Mouse (Mus musculus) embryo, embryonic 10 days (tissue): ENCODE data around the gene Ank.
"Not testable (repeated sequence)": the region's sequence is repeated elsewhere in the genome, so short reads cannot be mapped to it uniquely, and the experiment has no call there.

Experiments
- DNase-seq: peaks from one replicate; pipeline ENCODE4 v3.0.0-alpha.2; 2015; ENCODE audit warnings: low spot score

Ank gene

DNA sequence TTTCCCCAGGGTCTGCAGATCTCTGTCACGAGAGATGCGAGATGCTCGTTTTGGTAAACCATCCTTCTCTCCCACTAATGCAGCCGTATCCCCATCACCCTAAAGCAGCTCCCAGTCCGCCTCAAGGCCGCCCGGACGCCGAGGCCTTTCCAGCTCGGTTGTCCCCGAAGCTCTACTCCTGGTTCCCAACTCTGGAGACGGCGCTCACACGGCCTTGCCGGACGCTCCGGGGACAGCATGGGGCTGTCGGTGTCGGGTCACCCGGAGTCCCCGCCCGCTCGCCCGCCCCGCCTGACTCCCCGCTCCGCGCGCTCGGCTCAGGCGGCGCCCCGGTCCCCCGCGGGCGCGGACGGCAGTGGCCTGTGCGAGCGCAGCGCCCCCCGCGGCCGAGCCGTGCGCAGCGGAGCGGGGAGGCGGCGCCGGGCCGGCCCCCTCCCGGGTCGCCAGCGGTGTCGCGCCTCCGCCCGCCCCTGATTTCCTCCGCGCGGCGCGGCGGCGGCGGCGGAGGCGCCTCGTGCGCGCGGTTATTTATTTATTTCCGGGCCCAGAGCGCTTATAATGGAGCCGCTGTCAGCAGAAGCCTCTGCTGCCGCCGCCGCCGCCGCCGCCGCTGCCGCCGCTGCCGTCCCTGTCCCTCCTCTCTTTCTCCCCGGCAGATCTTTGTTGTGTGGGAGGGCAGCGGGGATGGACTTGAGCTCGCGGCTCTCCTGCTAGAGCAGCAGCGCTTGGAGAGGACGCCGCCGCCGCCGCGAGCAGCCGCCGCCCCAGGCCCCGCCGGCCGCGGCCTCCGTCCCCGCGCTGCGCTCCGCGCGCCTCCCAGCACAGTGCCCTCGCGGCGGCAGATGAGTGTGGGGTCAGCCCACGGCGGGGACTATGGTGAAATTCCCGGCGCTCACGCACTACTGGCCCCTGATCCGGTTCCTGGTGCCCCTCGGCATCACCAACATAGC lies at the start of gene Ank:
TSS of gene Ank (plus strand) at position 547 of the 950 bp plus-strand sequence.
- peak; percentile 76 for DNase-seq

GRCm38 (mm10) chr15:27418566-27419331 lies 47.7 kb upstream of the Ank start:
- DNase-seq = no peak

DNA sequence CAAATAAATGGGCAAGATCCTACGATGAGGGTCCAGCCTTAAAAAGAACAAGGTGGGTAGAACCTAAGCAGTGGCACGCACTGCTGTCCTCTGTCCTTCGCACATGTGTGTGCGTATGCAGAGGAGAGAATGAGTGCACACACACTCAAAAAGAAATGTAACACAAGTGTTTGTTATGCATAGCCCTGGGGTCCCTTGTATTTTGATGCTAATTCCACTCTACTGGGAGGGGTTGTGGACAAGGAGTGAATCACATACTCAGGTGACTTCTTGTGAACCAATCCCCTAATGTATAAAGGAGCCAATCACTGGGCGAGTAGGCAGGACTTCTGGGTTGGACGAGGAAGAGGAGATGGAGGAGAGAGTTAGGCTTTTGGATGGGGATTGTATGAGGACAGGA lies 44.9 kb upstream of the Ank start:
- DNase-seq = no peak

DNA sequence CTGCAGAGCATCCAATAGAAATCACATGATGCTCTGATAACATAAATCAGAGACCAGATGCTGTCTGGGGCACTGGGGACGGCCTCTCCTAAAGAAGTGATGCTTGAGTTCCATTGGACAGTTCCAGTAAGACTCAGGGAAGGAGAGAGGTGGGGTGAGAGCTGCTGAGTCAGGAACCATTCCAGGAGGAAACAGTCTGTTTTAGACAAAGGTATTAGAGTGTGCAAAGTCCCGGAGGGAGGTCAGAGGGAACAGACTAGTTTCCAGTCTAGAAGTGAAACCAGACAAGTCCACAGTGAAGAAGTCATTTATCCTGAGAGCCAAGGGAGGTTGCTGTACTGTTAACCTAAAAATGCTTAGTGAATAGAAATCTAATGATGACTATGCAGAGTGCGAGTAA lies 38.9 kb upstream of the Ank start:
- no peak for DNase-seq

- no peak for DNase-seq
Observed at GRCm38 (mm10) chr15:27430241-27430640, 36.2 kb upstream of the Ank start.

DNA sequence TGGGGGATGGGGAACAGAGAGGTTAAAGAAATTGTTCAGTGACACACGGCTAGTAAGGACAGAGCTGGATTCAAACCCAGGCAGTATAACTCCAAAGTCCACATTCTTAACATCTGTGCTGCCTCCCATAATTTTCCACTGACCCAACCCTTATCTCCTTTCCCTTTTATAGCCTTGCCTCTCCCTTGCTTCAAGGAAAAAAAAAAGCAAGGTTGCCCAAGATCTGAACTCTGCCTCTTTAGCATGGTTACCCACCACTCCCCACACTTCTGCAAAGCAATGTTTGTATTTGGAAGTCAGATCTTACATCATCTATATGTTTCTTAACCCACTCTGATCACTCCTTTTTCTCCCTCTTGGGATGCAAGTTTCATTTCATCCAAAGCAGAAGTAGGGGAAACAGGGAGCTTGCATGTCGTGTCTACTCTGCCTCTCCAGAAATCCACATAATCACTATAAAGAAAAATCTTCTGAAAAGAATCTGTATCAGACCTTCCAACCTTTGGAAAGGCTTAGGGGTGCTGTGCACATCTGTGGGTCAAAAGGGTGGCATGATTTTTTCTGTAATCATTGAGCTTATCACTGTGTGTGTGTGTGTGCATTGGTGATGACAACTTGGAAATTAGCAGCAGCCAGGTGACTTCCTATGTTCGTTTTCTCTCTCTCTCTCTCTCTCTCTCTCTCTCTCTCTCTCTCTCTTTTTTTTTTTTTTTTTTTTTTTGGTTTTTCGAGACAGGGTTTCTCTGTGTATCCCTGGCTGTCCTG lies 33.4 kb upstream of the Ank start:
- DNase-seq = no peak

GRCm38 (mm10) chr15:27435409-27435808 lies 31.1 kb upstream of the Ank start:
- no peak for DNase-seq

DNA sequence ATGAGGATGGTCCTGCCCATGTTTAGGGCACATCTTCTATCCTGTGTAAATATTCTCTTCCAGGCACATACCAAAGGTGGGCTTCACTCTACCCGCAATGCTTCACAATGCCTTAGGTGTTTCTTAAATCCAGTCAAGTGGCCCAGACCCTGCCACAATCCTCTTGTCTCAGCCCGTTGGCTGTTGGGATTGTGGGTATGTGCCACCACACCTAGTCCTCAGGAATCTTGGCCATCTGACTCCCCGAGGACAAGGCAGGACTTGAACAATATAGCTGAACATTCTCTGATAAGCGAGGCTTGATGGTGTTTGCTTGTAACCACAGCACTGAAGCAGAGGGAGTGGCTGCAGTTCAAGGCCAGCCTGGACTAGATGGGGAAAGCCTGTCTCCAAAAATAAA lies 30.3 kb upstream of the Ank start:
- DNase-seq = no peak

DNA sequence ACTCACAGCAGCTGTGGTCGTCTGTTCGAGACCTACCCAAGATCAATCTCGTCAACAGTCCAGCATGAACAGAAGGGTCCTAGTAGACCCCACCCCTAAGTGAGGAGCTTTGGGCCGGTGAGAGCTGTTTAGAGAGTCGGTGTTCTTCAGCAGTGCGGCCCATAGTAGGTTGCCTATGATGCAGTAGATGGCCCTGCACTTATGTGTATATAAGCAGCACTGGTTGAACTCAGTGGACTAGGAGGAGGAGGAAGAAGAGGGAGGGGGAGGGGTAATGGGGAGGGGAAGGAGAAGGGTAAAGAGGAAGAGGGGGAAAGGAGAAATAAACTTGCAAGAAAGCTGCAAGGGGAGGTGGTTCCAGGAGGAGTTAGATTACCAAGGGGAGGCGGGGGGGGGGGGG lies 25.4 kb upstream of the Ank start:
- no peak for DNase-seq

GRCm38 (mm10) chr15:27441529-27441928 lies 24.9 kb upstream of the Ank start:
- DNase-seq = no peak

DNA sequence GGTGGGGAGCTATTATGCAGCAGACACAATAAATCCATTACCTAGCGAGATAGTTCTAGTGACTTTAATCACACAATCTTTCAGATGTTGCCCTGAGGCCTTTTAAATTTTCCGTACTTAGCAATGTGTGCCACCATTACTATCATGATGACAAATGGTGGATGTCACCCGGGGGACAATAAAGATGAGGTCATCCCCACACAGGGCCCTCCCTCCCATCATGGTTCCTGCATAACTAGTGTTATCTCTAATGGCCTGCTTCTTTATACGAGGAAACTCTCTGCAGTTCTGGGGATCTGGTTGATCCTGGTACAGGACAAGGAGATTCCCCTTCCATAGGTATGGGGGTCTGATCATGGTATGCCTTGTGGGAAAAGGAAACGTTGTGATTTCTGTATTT lies 24.5 kb upstream of the Ank start:
- DNase-seq = no peak

GRCm38 (mm10) chr15:27444772-27445347 lies 21.6 kb upstream of the Ank start:
- no peak for DNase-seq

DNA sequence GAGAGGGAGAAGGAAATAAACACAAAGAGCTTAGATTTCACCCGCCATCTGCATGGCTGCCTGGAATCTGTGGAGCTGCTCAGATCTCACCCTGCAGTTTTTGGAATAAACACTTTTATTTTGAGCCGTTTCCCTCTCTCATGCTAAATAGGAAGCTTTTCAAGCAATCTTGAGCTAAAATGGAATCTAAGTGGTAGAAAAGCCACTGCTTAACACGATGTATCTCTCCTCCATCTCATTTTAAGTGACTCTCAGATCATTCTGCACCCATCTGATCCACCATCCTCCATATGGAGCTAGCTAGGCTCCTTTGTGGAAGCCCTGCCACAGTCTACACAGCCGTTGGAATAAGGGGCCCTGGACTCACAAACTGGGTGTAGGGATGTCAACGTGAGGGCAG lies 15.8 kb upstream of the Ank start:
- DNase-seq = no peak

GRCm38 (mm10) chr15:27451760-27452159 lies 14.7 kb upstream of the Ank start:
- DNase-seq = no peak

DNA sequence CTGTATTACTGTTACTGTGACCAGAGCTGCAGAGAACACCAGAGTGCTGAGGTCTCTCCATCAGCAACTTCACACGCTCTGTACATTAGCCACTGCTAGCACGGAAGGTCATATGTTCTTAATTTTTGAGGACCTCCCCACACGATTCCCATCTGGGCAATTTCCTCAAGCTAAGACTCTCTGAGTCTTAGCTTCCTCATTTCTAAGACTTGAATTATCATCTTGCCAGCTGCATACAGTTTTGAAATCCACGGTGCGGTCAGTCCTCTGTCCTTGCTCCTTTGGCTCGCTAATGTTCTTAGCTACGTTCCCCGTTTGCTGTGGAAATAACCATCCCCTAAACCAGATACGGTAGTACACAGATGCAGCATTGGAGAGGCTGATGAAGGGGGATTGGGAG lies 14.0 kb upstream of the Ank start:
- DNase-seq = no peak

- no peak for DNase-seq
Observed at GRCm38 (mm10) chr15:27457001-27457400, 9.5 kb upstream of the Ank start.

GRCm38 (mm10) chr15:27459781-27460180 lies 6.7 kb upstream of the Ank start:
- DNase-seq = not testable (repeated sequence)

- DNase-seq = no peak
Observed at GRCm38 (mm10) chr15:27461336-27462245, 4.9 kb upstream of the Ank start.

- DNase-seq = no peak
Observed at GRCm38 (mm10) chr15:27463876-27464275, 2.6 kb upstream of the Ank start.

GRCm38 (mm10) chr15:27465391-27466005 lies 979 bp upstream of the Ank start:
- peak; percentile 66 for DNase-seq
